ENCODE assay signal across 22 mouse cellular contexts in the genomic region with DNA sequence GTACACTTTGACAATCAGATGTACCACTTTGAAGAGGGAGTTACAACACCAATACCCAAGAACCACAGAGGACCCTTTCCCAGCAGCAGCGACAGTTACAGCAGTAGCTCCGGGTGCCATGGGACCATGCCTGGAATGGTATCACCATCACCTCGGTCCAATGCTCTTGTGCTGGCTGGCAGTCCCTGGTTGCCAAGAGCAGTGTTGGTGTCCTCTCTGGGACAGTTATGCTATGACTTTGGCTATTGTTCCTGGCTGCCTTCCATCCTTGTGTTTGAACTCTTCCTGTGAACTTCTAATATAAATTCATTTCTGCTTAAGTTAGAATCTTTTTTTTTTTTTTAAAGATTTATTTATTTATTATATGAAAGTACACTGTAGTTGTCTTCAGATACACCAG. TPM values are rescaled to one million over a fixed set of nuclear protein-coding genes. Genes with fewer than 3 reads are reported as not detected.
A peak's percentile ranks its signal among the peaks of the same experiment; 100 is the strongest.
DNase-seq lines count a peak whose midpoint lies in the region; ATAC-seq and TF ChIP-seq lines count a peak whose summit lies in the region.
"Had no signal": no experiment of that assay in that cellular context is flagged by ENCODE, and none has a peak within 500 bp of the region (broad histone marks: within the 10 kb centered on the region; RNA-seq: fewer than 3 reads in every experiment).

No protein-coding gene starts in this region.

- H3K9ac ChIP-seq in liver, adult 2 months (ENCODE audit: low read depth, low read length) = no peak overlapping the region
- H3K9ac ChIP-seq in liver, embryonic 12.5 days = no peak overlapping the region
- no peak overlapping the region for H3K9ac ChIP-seq in lung, embryonic 15.5 days
- H3K9ac ChIP-seq: embryonic facial prominence, embryonic 12.5 days; forebrain, postnatal 0 days; heart, embryonic 15.5 days; hindbrain, embryonic 15.5 days; limb, embryonic 12.5 days; liver, embryonic 13.5 days; midbrain, embryonic 12.5 days had no signal

- H3K9me3 ChIP-seq in liver, embryonic 12.5 days (replicated peaks) = no peaks in the 10 kb centered on the region
- no peaks in the 10 kb centered on the region for H3K9me3 ChIP-seq in lung, embryonic 15.5 days
- H3K9me3 ChIP-seq: embryonic facial prominence, embryonic 12.5 days; heart, embryonic 15.5 days; hindbrain, embryonic 15.5 days; limb, embryonic 12.5 days; liver, embryonic 13.5 days; midbrain, embryonic 12.5 days had no signal

- no peak for TF ChIP-seq POLR2A in liver, adult 2 months (IDR thresholded peaks at IDR 0.05; ENCODE audit: extremely low read depth, insufficient read depth, low read length)

- H3K4me3 ChIP-seq in gastrocnemius, adult 2 months = peak overlapping the region; percentile 55
- H3K4me3 ChIP-seq in liver, adult 2 months (ENCODE audit: insufficient read depth, low read depth, low read length) = no peak overlapping the region
- H3K4me3 ChIP-seq in liver, embryonic 12.5 days = no peak overlapping the region
- H3K4me3 ChIP-seq in lung, embryonic 15.5 days = no peak overlapping the region
- H3K4me3 ChIP-seq: embryonic facial prominence, embryonic 12.5 days; heart, embryonic 15.5 days; hindbrain, embryonic 15.5 days; limb, embryonic 12.5 days; liver, embryonic 13.5 days; midbrain, embryonic 12.5 days had no signal

- no peaks in the 10 kb centered on the region for H3K36me3 ChIP-seq in liver, adult 2 months (ENCODE audit: control insufficient read depth, insufficient read depth, low read length)
- H3K36me3 ChIP-seq in liver, embryonic 12.5 days = no peaks in the 10 kb centered on the region
- H3K36me3 ChIP-seq in lung, embryonic 15.5 days = no peaks in the 10 kb centered on the region
- H3K36me3 ChIP-seq: embryonic facial prominence, embryonic 12.5 days; heart, embryonic 15.5 days; hindbrain, embryonic 15.5 days; limb, embryonic 12.5 days; liver, embryonic 13.5 days; midbrain, embryonic 12.5 days had no signal

- intact Hi-C loops in gastrocnemius, adult 2 months (cut with DNase I) = no loop called here
- intact Hi-C loops in left cerebral cortex, postnatal 14 days (cut with DNase I) = no loop called here

- H3K27me3 ChIP-seq in liver, adult 2 months (ENCODE audit: control insufficient read depth, insufficient read depth, low read length) = no peaks in the 10 kb centered on the region
- peaks cover 20% of the 10 kb centered on the region for H3K27me3 ChIP-seq in liver, embryonic 12.5 days (replicated peaks)
- no peaks in the 10 kb centered on the region for H3K27me3 ChIP-seq in lung, embryonic 15.5 days

- ATAC-seq in liver, embryonic 12.5 days = no peak
- no peak; the same call in 1 of the 2 replicates for ATAC-seq in lung, embryonic 15.5 days (ENCODE audit: borderline replicate concordance, extremely low read depth, low FRiP score, low TSS enrichment)
- ATAC-seq: CD4-positive, CD25-positive, alpha-beta regulatory T cell, adult 4 months; forebrain, postnatal 0 days had no signal

- no peak overlapping the region for H3K4me2 ChIP-seq in liver, embryonic 12.5 days
- no peak overlapping the region for H3K4me2 ChIP-seq in lung, embryonic 15.5 days
- H3K4me2 ChIP-seq: embryonic facial prominence, embryonic 12.5 days; heart, embryonic 15.5 days; hindbrain, embryonic 15.5 days; limb, embryonic 12.5 days; liver, embryonic 13.5 days; midbrain, embryonic 12.5 days had no signal

- 61% methylated on average over 3 of the region's 3 CpGs for WGBS in liver, adult 2 months
- WGBS in liver, embryonic 12.5 days (ENCODE audit: insufficient replicate concordance) = 75% methylated on average over 3 of the region's 3 CpGs
- 62% methylated on average over 3 of the region's 3 CpGs for WGBS in lung, embryonic 15.5 days

- no peak for TF ChIP-seq CTCF in gastrocnemius, adult 2 months (IDR thresholded peaks at IDR 0.05)
- TF ChIP-seq CTCF in liver, adult 2 months (IDR thresholded peaks at IDR 0.05; ENCODE audit: low read depth, low read length) = no peak

- DNase-seq in gastrocnemius, adult 2 months = no peak
- no peak for DNase-seq in gastrocnemius, postnatal 10 days
- DNase-seq in liver, adult 2 months (ENCODE audit: extremely low read depth, low read depth, low spot score) = peak; percentile 43
- DNase-seq in lung, postnatal 4 days = peak; percentile 34 to 55
- no peak for DNase-seq in left cerebral cortex, postnatal 14 days (ENCODE audit: low spot score in 2 of 2)
- DNase-seq: cerebellum, adult 2 months; cerebellum, postnatal 25 days; forebrain, postnatal 0 days; liver, embryonic 13.5 days; spleen, adult 18-20 months; thymus, postnatal 14 days had no signal

- H3K4me1 ChIP-seq in liver, adult 2 months (ENCODE audit: control insufficient read depth, insufficient read depth, low read length) = no peaks in the 10 kb centered on the region
- peaks cover 36% of the 10 kb centered on the region for H3K4me1 ChIP-seq in liver, embryonic 12.5 days
- H3K4me1 ChIP-seq in lung, embryonic 15.5 days = peaks cover 14% of the 10 kb centered on the region
- H3K4me1 ChIP-seq: embryonic facial prominence, embryonic 12.5 days; heart, embryonic 15.5 days; hindbrain, embryonic 15.5 days; limb, embryonic 12.5 days had no signal

- H3K79me2 ChIP-seq in liver, adult 2 months (ENCODE audit: control insufficient read depth, insufficient read depth, low read length) = no peaks in the 10 kb centered on the region

- 0 out of 2 replicates have a peak overlapping the region, but pooled peaks have one; percentile 12 for H3K27ac ChIP-seq in gastrocnemius, adult 2 months
- no peak overlapping the region for H3K27ac ChIP-seq in liver, adult 2 months (replicated peaks; ENCODE audit: insufficient read depth, low read depth, low read length)
- no peak overlapping the region for H3K27ac ChIP-seq in liver, embryonic 12.5 days
- H3K27ac ChIP-seq in lung, embryonic 15.5 days = peak overlapping the region; percentile 89; the same call in 1 of the 2 replicates
- H3K27ac ChIP-seq: embryonic facial prominence, embryonic 12.5 days; hindbrain, embryonic 15.5 days; limb, embryonic 12.5 days; liver, embryonic 13.5 days; macrophage; midbrain, embryonic 12.5 days had no signal

RNA-seq across cellular contexts. Expression of gene Zbtb8a, which starts 5.7 kb away (rescaled TPM):
- total RNA-seq in gastrocnemius, adult 2 months (2021) = 1 to 10 TPM in 1 of 2 experiments, under 1 TPM in 1; 0.61 to 1.3 TPM
- 1 to 10 TPM; 2.9 to 4.7 TPM for total RNA-seq in gastrocnemius, postnatal 10 days (2021)
- 1.3 and 1.7 TPM in 2 replicates for total RNA-seq in liver, adult 2 months (2014; rRNA removed)
- polyA plus RNA-seq in liver, adult 2 months (2012; rRNA removed) = 1.6 and 1.7 TPM in 2 replicates
- polyA plus RNA-seq in liver, embryonic 12.5 days (2016; fragmentation: Nextera tagmentation; extraction: Ambion mirVana) = 3.1 TPM in 2 replicates
- 19.3 and 21.6 TPM in 2 replicates for polyA plus RNA-seq in lung, embryonic 15.5 days (2015; fragmentation: Nextera tagmentation; extraction: Ambion mirVana)
- 1 to 10 TPM; 7.4 to 8.0 TPM for total RNA-seq in left cerebral cortex, postnatal 14 days (2021)

RNA-seq across cellular contexts. Expression of gene Zbtb8os, which starts 48.1 kb away (rescaled TPM):
- total RNA-seq in gastrocnemius, adult 2 months (2021) = 10 to 100 TPM; 24.8 to 28.9 TPM
- 10 to 100 TPM; 24.2 to 25.4 TPM for total RNA-seq in gastrocnemius, postnatal 10 days (2021)
- 24.7 and 32.8 TPM in 2 replicates for total RNA-seq in liver, adult 2 months (2014; rRNA removed)
- 14.7 and 16.7 TPM in 2 replicates for polyA plus RNA-seq in liver, adult 2 months (2012; rRNA removed)
- polyA plus RNA-seq in liver, embryonic 12.5 days (2016; fragmentation: Nextera tagmentation; extraction: Ambion mirVana) = 31.1 and 38.9 TPM in 2 replicates
- polyA plus RNA-seq in lung, embryonic 15.5 days (2015; fragmentation: Nextera tagmentation; extraction: Ambion mirVana) = 44.0 and 44.5 TPM in 2 replicates
- total RNA-seq in left cerebral cortex, postnatal 14 days (2021) = 10 to 100 TPM; 22.4 to 23.5 TPM

RNA-seq across cellular contexts. Expression of gene Rbbp4, which starts 48.4 kb away (rescaled TPM):
- 10 to 100 TPM; 38.5 to 46.9 TPM for total RNA-seq in gastrocnemius, adult 2 months (2021)
- 10 to 100 TPM; 96.7 to 98.5 TPM for total RNA-seq in gastrocnemius, postnatal 10 days (2021)
- total RNA-seq in liver, adult 2 months (2014; rRNA removed) = 40.3 and 47.2 TPM in 2 replicates
- polyA plus RNA-seq in liver, adult 2 months (2012; rRNA removed) = 15.1 and 17.2 TPM in 2 replicates
- polyA plus RNA-seq in liver, embryonic 12.5 days (2016; fragmentation: Nextera tagmentation; extraction: Ambion mirVana) = 292 and 306 TPM in 2 replicates
- polyA plus RNA-seq in lung, embryonic 15.5 days (2015; fragmentation: Nextera tagmentation; extraction: Ambion mirVana) = 418 and 423 TPM in 2 replicates
- total RNA-seq in left cerebral cortex, postnatal 14 days (2021) = 100 to 1,000 TPM; 124 to 129 TPM

RNA-seq across cellular contexts. Expression of gene Zbtb8b, which starts 57.1 kb away (rescaled TPM):
- total RNA-seq in gastrocnemius, adult 2 months (2021) = not detected
- total RNA-seq in gastrocnemius, postnatal 10 days (2021) = not detected
- 0.07 TPM in 1 of 2 replicates, not detected in the other for total RNA-seq in liver, adult 2 months (2014; rRNA removed)
- 0.04 TPM in 1 of 2 replicates, not detected in the other for polyA plus RNA-seq in liver, adult 2 months (2012; rRNA removed)
- polyA plus RNA-seq in liver, embryonic 12.5 days (2016; fragmentation: Nextera tagmentation; extraction: Ambion mirVana) = 1.3 and 1.5 TPM in 2 replicates
- 2.2 and 3.1 TPM in 2 replicates for polyA plus RNA-seq in lung, embryonic 15.5 days (2015; fragmentation: Nextera tagmentation; extraction: Ambion mirVana)
- 1 to 10 TPM; 4.4 TPM for total RNA-seq in left cerebral cortex, postnatal 14 days (2021)
- total RNA-seq: gastrocnemius, postnatal 4 days; hematopoietic stem cell, adult 5-6 weeks had no signal
- polyA plus RNA-seq: CD4-positive, CD25-positive, alpha-beta regulatory T cell, adult 4 months; macrophage had no signal

Comparison
In these comparisons a context has a peak if more than half of its experiments do, and no peak if none do; other contexts are left out.
1. DNase-seq: peak in liver, adult 2 months (single experiment) and lung, postnatal 4 days (2 of 2); none in gastrocnemius, adult 2 months (single experiment), gastrocnemius, postnatal 10 days (single experiment) and left cerebral cortex, postnatal 14 days (0 of 2).
2. H3K27ac ChIP-seq: peak in gastrocnemius, adult 2 months (single experiment) and lung, embryonic 15.5 days (single experiment); none in liver, adult 2 months (single experiment) and liver, embryonic 12.5 days (single experiment).